Mouse (Mus musculus) forebrain, embryonic 13.5 days (tissue): ENCODE measurements around the gene Slamf7. TPM values are rescaled to one million over a fixed set of nuclear protein-coding genes. Genes with fewer than 3 reads are reported as not detected.

Experiments used
- ATAC-seq: fragments of 200-750 bp; cut with Nextera tagmentation; 2 replicates; pipeline ENCODE4 v1.8.0; 2017
- H3K27ac ChIP-seq: fragments of 300-500 bp; sonication (generic); 2 replicates; pipeline ENCODE4 v1.5.1; 2015; ENCODE audit warnings: inconsistent platforms, mild to moderate bottlenecking, moderate library complexity
- H3K27me3 ChIP-seq: fragments of 300-500 bp; sonication (generic); 2 replicates; pipeline ENCODE4 v1.6.1; 2015; ENCODE audit warnings: mild to moderate bottlenecking, inconsistent platforms
- H3K36me3 ChIP-seq: fragments of 300-500 bp; sonication (generic); 2 replicates; pipeline ENCODE4 v1.6.1; 2015; ENCODE audit warnings: mild to moderate bottlenecking, inconsistent platforms; ENCODE audit not compliant: poor library complexity, severe bottlenecking
- H3K4me1 ChIP-seq: fragments of 300-500 bp; sonication (generic); 2 replicates; pipeline ENCODE4 v1.6.1; 2015; ENCODE audit warnings: inconsistent platforms
- H3K4me2 ChIP-seq: fragments of 300-500 bp; sonication (generic); 2 replicates; pipeline ENCODE4 v1.6.1; 2015; ENCODE audit warnings: inconsistent platforms, mild to moderate bottlenecking, moderate library complexity
- H3K4me3 ChIP-seq: fragments of 300-500 bp; sonication (generic); 2 replicates; pipeline ENCODE4 v1.5.1; 2015; ENCODE audit warnings: mild to moderate bottlenecking, inconsistent platforms
- H3K9ac ChIP-seq: fragments of 300-500 bp; sonication (generic); 2 replicates; pipeline ENCODE4 v1.6.1; 2015; ENCODE audit warnings: mild to moderate bottlenecking, inconsistent platforms
- H3K9me3 ChIP-seq: fragments of 300-500 bp; sonication (generic); replicated peaks from 2 replicates; pipeline ENCODE4 v1.6.1; 2016; ENCODE audit warnings: inconsistent platforms
- WGBS: fragments of 180-500 bp; shearing (Covaris S2); methylation state at CpG from one replicate; pipeline ENCODE4 v1.1.7; 2015; 5-methylcytosine and 5-hydroxymethylcytosine counted together
- microRNA-seq: library from miRNA; unstranded; fragments of <30 nt; microRNA quantifications from one replicate; pipeline ENCODE4, GENCODE M21; 2016
- polyA plus RNA-seq: library from polyadenylated mRNA; unstranded; fragments of >200 nt; fragmentation: Nextera tagmentation; extraction: Ambion mirVana; gene quantifications from 2 replicates; pipeline ENCODE4 v1.2.1, GENCODE M21; 2015

The Slamf7 gene
- polyA plus RNA-seq, 1 experiment from 2014 or later, result not detected

DNA sequence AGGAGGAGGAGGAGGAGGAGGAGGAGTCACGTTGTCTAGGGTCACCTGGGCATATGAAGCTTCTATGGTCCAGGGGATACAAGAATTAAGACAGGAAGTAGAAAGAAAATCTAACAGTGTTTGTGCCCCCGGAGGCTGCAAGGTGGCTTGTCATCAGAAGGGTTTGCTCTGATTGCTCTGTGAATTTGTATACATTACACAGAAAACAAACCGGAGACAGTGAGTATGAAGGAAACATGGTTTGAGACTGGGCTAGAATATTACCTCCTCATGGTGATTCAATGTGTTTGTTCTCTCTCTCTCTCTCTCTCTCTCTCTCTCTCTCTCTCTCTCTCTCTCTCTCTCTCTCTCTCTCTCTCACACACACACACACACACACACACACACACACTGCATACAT is 46.2 kb downstream of the Slamf7 start:
- H3K9me3 ChIP-seq, result no peaks in the 10 kb centered on the region
- no peaks in the 10 kb centered on the region for H3K36me3 ChIP-seq
- no peak for ATAC-seq
- H3K4me3 ChIP-seq, result no peak overlapping the region
- no peak overlapping the region for H3K4me2 ChIP-seq
- WGBS, result 80% methylated on average over 3 of the region's 3 CpGs
- H3K27me3 ChIP-seq, result no peaks in the 10 kb centered on the region
- H3K9ac ChIP-seq, result no peak overlapping the region
- no peaks in the 10 kb centered on the region for H3K4me1 ChIP-seq
- no peak overlapping the region for H3K27ac ChIP-seq

DNA sequence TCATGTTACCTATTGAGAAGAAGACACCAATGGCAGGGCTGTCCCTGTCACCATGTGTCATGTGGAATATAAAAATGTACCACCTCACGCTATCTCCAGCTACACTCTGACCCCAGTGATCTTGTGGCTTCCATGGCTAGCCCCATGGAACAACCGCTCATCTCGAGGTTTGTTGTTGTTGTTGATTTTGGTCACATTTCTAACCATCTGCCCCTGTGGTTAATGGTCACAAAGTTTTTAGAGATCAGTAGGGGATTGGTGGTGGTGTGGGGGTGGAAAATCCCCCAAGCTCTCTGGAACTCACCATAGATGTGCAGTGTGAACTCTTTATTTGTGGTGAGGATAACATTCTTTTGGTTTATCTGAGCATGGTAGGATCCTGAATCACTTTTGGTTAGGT is 48.1 kb downstream of the Slamf7 start:
- Histone ChIP-seq H3K9me3 (no peaks in the 10 kb centered on the region), H3K4me3 (no peak overlapping the region), H3K9ac (no peak overlapping the region), H3K4me1 (no peaks in the 10 kb centered on the region), H3K27ac (no peak overlapping the region), H3K36me3 (no peaks in the 10 kb centered on the region), H3K4me2 (no peak overlapping the region), H3K27me3 (no peaks in the 10 kb centered on the region)
- WGBS, result 93% methylated on average over 3 of the region's 3 CpGs
- no peak for ATAC-seq

DNA sequence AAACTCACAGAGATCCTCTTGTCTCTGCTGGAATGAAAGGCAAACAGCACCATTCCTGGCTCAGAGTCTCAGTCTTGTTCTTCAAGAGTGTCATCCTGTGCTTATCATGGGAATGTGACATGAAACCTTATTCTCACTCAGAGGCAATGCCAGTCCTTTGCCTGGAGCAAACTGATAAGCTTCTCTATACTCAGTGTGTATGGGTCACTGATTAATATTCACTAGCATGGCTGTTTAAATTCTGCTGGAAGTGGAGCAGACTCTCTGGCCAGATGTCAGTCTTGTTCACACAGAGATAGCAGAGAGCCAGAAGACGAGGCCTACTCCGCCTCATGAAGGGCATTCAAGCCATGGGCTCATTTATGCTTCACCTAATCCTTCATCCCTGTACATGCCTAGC is 68.3 kb downstream of the Slamf7 start:
- H3K9ac ChIP-seq, result no peak overlapping the region
- ATAC-seq, result no peak
- no peaks in the 10 kb centered on the region for H3K4me1 ChIP-seq
- H3K27me3 ChIP-seq, result no peaks in the 10 kb centered on the region
- H3K4me2 ChIP-seq, result no peak overlapping the region
- H3K4me3 ChIP-seq, result no peak overlapping the region
- no peak overlapping the region for H3K27ac ChIP-seq
- WGBS, result 89% methylated on average over 2 of the region's 2 CpGs
- H3K9me3 ChIP-seq, result no peaks in the 10 kb centered on the region
- H3K36me3 ChIP-seq, result no peaks in the 10 kb centered on the region

Small RNA genes within 50 kb of the gene (microRNA-seq; reads per million reads assigned to microRNA genes)
- gene Mir7683, result not detected

Other genes with a start within 250 kb of the Slamf7 start
- gene Usf1, start 241.7 kb downstream of the Slamf7 start, polyA plus RNA-seq, result 205 and 211 TPM in 2 replicates
- 12.2 and 12.3 TPM in 2 replicates for gene Tstd1, start 234.2 kb downstream of the Slamf7 start, polyA plus RNA-seq
- gene F11r, start 215.5 kb downstream of the Slamf7 start, polyA plus RNA-seq, result 8.4 and 9.7 TPM in 2 replicates
- 23.0 and 24.5 TPM in 2 replicates for gene Alyref2, start 149.6 kb downstream of the Slamf7 start, polyA plus RNA-seq
- not detected in 2 replicates for gene Itln1, start 117.7 kb downstream of the Slamf7 start, polyA plus RNA-seq
- not detected in 2 replicates for gene Cd244a, start 93.8 kb downstream of the Slamf7 start, polyA plus RNA-seq
- 0.08 TPM in 1 of 2 replicates, not detected in the other for gene Ly9, start 45.6 kb downstream of the Slamf7 start, polyA plus RNA-seq
- 0.44 and 0.93 TPM in 2 replicates for gene Cd48, start 29.0 kb upstream of the Slamf7 start, polyA plus RNA-seq
- gene Slamf1, start 114.1 kb upstream of the Slamf7 start, polyA plus RNA-seq, result 0.10 and 0.11 TPM in 2 replicates
- 0.58 and 0.64 TPM in 2 replicates for gene Cd84, start 186.7 kb upstream of the Slamf7 start, polyA plus RNA-seq
- not detected in 2 replicates for gene Gm10521, start 242.6 kb upstream of the Slamf7 start, polyA plus RNA-seq